Mouse (Mus musculus): ENCODE measurements around the gene Rnf44. TPM values are rescaled to one million over a fixed set of nuclear protein-coding genes. Genes with fewer than 3 reads are reported as not detected.

Rnf44 gene
- total RNA-seq (2021) = 100 to 1,000 TPM; 160 to 179 TPM

DNA sequence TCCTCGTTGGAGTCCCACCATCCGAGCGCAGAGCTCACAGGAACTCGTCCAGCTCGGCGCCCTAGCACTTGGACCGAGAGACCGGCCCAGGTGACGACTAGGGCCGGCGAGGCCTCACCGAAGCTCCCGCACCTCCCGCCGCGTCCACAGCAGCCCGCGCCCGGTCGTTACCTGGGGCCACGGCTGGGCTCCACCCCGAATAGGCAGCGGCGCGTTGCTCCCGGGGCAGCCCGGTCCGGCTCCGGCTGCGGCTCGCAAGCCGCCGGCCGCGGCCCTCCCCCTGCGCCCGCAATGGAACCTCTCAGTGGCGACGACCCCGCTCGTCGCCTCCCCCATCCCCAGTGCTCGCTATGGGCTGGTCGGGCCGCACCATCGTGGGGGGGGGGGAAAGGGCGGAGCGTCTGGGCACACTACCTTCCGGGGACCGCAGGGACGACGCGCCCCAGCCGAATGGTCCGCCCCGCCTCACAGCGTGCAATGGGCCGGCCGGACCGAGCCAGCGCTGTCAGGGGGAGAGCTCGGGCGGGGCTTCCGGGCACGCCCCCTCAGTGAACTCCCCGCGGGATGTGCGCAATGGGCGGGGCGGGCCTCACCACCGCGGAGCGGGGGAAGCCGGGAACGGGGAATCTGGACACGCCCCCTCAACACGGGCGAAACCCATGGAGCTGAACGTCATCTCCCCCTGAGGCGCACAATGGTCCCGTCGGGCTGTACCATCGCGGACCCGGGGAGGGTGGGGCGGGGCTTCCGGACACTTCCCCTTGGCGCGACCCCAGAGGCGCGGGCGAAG, at the start of gene Rnf44:
TSS of gene Rnf44 (minus strand) at position 350 of the 790 bp plus-strand sequence.
- DNase-seq (ENCODE audit: low spot score in 2 of 2) = peak; percentile 99
- intact Hi-C loops (cut with DNase I) = no loop called here

DNA sequence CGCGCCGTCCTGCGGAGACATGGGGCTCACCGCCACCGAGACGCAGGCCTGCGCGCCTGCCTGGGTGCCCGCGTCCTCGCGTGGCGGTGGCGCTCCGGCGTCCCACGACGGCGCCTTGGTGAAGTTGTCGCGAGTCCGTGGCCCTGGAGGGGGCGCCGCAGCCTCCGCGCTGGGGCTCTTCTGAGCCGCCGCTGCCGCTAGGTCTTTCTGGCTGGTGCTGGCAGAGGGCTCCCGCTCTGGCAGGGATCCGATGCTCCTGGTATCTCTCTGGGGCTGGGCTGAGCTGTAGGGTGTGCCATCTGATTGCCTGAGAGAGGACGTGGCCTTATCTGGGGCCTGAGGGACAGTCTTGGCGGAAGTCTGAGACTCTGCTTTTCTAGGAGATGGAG, 44.5 kb upstream of the Rnf44 start:
- intact Hi-C loops (cut with DNase I) = no loop called here
- DNase-seq (ENCODE audit: low spot score in 2 of 2) = no peak

DNA sequence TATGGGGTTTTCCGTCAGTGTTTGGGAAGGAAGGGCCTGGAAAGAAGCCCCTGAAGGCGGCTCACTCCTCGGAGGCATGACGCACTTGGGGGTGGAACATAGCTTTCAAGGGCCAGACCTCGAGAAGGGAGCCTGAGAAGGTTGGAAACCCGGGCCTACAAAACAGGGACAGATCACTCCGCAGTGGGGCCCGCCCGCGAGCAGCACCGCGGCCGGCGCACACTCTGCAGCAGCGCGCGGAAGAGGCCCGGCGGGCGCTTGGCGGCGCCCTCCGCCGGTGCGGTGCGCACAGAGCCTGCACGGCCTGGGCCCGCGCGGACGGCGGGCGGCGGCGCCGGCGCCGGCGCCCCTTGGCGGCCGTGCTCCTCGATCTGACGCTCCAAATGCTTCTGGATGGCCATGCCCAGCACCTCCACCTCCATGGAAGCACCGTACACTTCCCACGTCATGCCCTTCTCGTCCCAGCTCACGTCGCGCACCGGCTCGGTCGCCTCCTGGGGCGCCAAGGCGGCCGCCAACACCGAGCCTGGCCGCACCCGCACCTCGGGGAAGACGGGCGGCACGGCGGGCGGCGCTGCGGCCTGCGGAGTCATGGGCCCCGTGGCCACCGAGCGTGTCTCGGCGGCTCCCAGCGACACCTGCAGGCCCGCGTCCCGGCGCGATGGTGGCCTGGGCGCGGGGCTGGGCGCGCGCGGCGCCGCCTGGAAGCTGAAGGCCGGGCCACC, 43.9 kb upstream of the Rnf44 start:
- DNase-seq (ENCODE audit: low spot score in 2 of 2) = no peak
- intact Hi-C loops (cut with DNase I) = no loop called here

DNA sequence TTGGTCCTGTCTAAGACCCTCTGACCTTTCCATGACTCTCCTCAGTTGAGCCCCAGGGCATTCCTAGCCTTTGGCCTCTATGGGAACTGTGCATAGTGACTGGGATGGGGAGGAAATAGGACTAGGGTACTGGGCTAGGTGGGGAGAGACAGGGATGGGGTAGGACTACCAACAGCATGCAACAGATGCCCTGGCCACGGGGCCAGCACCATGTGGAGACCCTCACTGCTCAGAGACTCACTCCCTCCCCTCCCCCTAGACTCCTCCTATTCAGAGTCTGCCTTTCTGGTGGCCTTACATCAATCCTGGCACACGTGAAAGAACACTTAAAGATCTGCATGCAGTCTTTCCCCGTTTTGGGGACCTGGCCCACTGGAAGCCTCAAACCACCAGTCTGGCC, 43.2 kb upstream of the Rnf44 start:
- intact Hi-C loops (cut with DNase I) = no loop called here
- DNase-seq (ENCODE audit: low spot score in 2 of 2) = no peak

GRCm38 (mm10) chr13:54726131-54726530, 32.4 kb upstream of the Rnf44 start:
- intact Hi-C loops (cut with DNase I) = no loop called here
- DNase-seq (ENCODE audit: low spot score in 2 of 2) = no peak

DNA sequence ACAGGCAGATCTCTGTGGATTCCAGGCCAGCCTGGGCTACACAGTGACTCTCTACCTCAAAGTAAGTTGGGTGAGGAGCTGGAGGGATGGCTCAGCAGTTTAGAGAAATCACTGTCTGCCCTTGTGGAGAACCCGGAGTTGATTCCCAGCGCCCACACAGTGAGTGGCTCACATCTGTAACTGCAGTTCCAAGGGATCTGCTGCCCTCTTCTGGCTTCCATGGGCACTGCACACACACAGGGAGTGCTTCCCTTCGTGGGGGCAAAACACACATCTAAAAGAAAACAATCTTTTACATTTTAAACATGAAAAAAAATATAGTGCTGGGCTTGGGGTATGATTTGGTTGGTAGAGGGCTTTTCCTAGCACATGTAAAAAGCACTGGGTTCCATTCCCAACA, 29.4 kb upstream of the Rnf44 start:
- DNase-seq (ENCODE audit: low spot score in 2 of 2) = no peak
- intact Hi-C loops (cut with DNase I) = no loop called here

DNA sequence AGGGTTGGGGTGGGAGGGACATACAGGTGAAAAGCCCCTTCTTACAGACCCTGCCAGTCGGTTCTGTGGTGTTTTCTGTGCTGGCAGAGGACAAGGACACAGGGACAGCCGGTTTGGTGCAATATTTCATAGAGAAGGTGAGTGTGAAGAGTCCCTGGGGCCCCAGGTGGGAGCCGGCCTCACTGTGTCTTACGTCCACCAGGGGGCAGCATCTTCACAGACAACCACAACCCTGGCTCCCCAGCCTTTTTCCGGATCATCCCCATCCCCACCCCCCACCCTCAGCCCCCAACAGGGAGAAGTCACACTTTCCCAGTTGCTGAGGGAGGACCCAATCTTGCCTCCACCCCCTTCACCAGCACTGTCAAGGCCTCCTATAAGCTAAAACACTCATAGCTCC, 23.2 kb upstream of the Rnf44 start:
- DNase-seq (ENCODE audit: low spot score in 2 of 2) = peak; percentile 61 to 67
- intact Hi-C loops (cut with DNase I) = loop anchor here (2.0 to 10.0 kb wide), 4 partner anchors 40 to 458 kb away; no protein-coding TSS in a partner anchor

GRCm38 (mm10) chr13:54714996-54715395, 21.3 kb upstream of the Rnf44 start:
- intact Hi-C loops (cut with DNase I) = loop anchor here (5.0 to 10.0 kb wide), 2 partner anchors 362 to 460 kb away; no protein-coding TSS in a partner anchor
- DNase-seq (ENCODE audit: low spot score in 2 of 2) = no peak

DNA sequence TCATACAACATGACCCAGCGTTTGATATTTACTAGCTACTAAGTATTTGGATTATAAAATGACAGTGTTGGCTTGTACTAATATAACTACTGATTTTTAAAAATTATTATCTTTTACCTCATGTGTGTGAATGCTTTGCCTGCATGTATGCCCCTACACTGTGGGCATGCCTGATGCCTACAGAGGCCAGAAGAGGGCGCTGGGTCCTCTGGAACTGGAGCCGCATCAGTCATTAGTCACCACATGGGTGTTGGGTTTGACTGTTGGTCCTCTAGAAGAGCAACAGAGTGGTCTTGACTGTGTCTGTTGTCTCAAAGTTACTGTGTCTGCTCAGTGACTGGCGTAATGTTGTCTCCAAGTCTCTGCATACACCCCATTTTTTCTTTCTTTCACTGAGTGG, 20.7 kb upstream of the Rnf44 start:
- DNase-seq (ENCODE audit: low spot score in 2 of 2) = no peak
- intact Hi-C loops (cut with DNase I) = loop anchor here (10.0 kb wide), 1 partner anchor 460 kb away; no protein-coding TSS in a partner anchor

DNA sequence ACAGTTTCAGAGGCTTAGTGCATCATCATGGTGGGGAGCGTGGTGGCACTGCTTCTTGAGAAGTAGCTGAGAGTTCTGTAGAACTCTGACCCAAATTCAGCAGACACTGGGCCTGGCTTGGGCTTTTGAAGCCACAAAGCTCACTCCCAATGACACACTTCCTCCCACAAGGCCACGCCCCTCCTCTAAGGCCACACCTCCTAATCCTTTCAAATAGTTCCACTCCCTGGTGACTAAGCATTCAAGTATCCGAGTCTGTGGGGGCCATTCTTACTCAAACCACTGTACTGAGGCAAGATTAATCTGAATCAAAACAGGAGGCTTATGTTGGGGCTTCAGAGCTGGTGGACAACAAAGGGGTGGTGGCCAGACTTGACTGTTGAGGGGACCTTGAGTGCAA, 17.2 kb upstream of the Rnf44 start:
- no peak for DNase-seq (ENCODE audit: low spot score in 2 of 2)
- intact Hi-C loops (cut with DNase I) = loop anchor here (10.0 kb wide), 1 partner anchor 464 kb away; no protein-coding TSS in a partner anchor

DNA sequence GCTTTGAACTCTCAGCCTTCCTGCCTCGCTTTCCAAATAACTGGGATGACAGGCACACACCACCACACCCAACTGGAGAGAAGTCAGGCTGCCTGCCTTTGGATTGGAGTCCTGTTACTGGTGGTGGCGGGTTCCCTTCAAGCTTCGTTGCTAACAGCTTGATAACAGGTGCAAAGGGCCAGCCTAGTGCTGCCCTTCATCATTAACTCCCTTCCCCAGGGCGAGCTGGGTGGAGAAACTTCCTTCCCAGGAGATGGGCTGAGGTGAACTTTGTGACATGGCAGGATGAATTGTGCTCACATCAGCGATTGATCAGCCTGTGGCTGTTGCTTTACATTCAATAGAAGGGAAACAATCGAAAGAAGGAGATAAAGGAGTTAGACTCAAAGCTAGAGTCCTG, 11.2 kb upstream of the Rnf44 start:
- intact Hi-C loops (cut with DNase I) = no loop called here

GRCm38 (mm10) chr13:54702507-54702906, 8.8 kb upstream of the Rnf44 start:
- intact Hi-C loops (cut with DNase I) = no loop called here
- no peak for DNase-seq (ENCODE audit: low spot score in 2 of 2)

More for the DNA sequence above, 11.2 kb upstream of the Rnf44 start:
- DNase-seq (ENCODE audit: low spot score in 2 of 2) = no peak

DNA sequence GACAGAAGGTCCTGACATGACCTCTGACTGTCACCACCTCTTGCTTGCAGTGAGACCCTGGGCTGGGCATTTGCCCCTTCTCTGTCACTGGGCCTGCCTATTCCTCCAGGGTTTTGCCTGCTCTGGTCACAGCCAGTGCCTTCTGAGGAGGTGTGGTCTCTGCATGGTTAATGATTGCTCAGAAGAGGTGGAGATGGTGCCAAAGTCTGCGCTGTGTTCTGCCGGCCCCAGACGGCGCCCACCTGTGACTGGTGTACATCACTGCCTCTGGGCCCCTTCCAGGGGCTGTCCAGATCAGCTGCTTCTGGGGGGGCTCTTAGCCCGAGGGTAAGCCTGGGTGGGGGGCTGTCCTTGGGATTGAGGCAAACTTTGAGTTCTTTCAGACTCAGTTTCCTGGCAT, 7.5 kb upstream of the Rnf44 start, which contains the start of gene Cdhr2:
TSS of gene Cdhr2 (plus strand) at position 219 of the 400 bp plus-strand sequence.
- intact Hi-C loops (cut with DNase I) = no loop called here
- DNase-seq (ENCODE audit: low spot score in 2 of 2) = no peak

DNA sequence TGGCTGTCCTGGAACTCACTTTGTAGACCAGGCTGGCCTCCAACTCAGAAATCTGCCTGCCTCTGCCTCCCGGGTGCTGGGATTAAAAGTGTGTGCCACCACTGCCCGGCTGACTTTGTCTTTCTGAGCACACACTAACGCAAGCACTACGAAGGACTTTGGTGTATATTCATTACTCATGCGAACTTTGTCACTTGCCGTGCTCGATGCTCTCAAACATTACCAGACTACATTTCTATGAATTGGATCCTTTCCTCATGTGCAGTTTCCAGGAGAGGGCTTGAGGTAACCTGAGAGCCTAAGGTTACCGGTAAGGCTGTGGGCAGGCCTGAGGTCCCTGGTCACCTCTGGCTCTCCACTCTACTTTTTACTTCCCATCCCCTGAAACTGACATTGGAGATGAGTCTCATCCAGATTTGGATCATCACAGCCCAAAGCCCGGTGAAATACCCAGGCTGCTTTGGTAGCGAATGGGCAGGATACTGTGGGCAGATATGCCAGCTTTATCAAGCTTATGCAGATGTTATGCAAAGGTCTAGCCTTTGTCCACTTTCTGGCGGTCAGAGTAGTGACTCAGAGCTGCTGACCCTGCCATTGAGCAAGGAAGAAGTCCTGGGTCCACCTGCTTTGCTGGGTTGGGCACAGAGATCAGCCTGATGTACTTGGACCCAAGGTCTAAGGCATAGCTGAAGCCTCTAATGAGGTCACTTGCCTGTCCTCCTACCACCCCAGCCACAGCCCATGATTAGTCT, 1.9 kb upstream of the Rnf44 start:
- intact Hi-C loops (cut with DNase I) = no loop called here
- DNase-seq (ENCODE audit: low spot score in 2 of 2) = no peak

DNA sequence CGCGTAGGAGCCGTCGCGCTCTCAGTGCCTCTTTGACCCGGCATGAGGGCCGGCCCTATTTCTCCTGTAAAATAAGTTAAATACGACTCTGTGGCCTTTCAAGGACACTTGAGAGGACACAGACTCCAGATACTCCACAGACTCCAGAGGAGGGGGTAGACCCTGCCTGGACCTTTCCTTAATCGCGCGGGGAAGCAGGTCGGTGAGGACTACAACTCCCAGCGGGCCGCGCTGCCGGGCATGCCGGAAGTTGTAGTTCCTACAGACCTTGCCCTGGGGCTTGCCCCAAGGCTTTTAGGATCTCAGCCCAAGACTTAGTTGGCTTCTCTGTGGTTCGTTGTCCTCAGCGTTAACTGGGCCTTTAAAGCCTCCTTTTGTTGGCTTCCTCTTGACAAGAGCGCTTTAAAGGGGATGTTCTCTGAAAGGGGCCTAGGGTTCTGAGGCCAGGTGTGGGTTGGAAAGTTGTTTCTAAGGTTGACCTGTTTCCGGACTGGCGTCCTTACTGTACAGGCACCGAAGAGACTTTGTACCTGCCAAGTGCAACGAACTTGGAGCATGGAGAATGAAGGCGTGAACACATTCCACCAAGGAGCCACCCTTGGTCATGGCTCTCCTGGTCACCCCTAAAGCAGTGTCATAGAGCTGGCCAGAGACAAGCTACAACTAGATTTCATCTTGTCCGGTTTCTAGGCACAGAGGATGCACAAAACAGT, 797 bp upstream of the Rnf44 start:
- intact Hi-C loops (cut with DNase I) = no loop called here
- no peak for DNase-seq (ENCODE audit: low spot score in 2 of 2)

- intact Hi-C loops (cut with DNase I) = no loop called here
- no peak for DNase-seq (ENCODE audit: low spot score in 2 of 2)
Measured at GRCm38 (mm10) chr13:54692711-54693557, 773 bp downstream of the Rnf44 start.

- intact Hi-C loops (cut with DNase I) = no loop called here
- DNase-seq (ENCODE audit: low spot score in 2 of 2) = no peak
Measured at GRCm38 (mm10) chr13:54691737-54692136, 2.0 kb downstream of the Rnf44 start.

DNA sequence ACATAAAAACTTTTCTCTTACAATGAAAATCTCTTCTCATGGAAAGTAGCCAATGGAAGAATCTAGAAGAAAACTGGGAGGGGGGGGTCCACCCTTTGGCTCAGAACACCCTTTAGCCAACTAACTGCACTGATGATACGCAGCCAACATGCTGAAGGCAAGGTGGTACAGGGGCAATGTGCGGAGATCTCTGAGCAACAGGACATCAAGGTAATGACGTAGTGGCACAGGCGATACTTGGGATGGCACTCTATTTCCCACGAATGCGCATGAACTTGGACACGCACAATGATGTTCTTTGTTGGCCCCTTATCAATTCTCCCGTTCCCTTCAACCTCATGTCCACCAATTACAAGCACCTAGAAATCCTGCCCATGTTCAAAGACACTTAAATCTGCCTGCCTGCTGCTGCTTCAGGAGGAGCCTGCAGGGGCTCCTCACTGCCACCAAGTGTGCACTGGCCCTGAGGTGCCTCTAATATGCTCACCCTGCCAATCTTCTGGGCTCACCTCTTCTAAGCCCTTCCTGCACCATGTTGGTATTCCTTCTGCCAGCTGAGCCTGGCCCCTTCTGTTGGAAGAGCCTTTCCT, 3.5 kb downstream of the Rnf44 start:
- intact Hi-C loops (cut with DNase I) = no loop called here
- no peak for DNase-seq (ENCODE audit: low spot score in 2 of 2)

Data from left cerebral cortex, postnatal 36 days (tissue).